ENCODE assay signal across 9 mouse cellular contexts in the genomic region with DNA sequence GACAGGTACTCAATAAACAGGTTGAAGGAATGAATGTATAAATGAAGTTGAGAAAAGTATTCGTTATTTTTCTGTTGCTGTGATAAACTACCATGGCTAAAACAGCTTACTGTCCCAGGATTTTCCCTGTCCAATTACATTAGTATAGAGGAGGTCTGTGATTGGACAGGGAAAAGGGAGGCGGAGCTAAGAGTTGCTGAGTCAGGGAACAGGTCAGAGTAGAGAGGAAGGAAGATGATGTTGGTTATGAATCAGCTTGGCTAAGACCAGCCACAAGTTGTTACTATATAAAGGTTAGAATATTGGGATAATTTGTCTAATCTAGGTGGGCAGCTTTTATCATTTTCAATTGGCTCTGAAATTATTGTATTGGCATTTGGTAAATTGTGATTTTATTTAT. TPM values are rescaled to one million over a fixed set of nuclear protein-coding genes. Genes with fewer than 3 reads are reported as not detected.
DNase-seq lines count a peak whose midpoint lies in the region; ATAC-seq and TF ChIP-seq lines count a peak whose summit lies in the region.
"Had no signal": no experiment of that assay in that cellular context is flagged by ENCODE, and none has a peak within 500 bp of the region (broad histone marks: within the 10 kb centered on the region; RNA-seq: fewer than 3 reads in every experiment).

No protein-coding gene starts in this region.

- H3K4me2 ChIP-seq in hindbrain, postnatal 0 days (ENCODE audit: low read depth, low read length): no peak overlapping the region
- H3K4me2 ChIP-seq in hindbrain, embryonic 16.5 days (ENCODE audit: low read length): no peak overlapping the region
- H3K4me2 ChIP-seq in liver, embryonic 16.5 days (ENCODE audit: low read depth, low read length): no peak overlapping the region

- no peaks in the 10 kb centered on the region for H3K9me3 ChIP-seq in hindbrain, postnatal 0 days (ENCODE audit: low read length)
- no peaks in the 10 kb centered on the region for H3K9me3 ChIP-seq in hindbrain, embryonic 16.5 days (ENCODE audit: control insufficient read depth, low read length)
- no peaks in the 10 kb centered on the region for H3K9me3 ChIP-seq in E14TG2a.4 (ENCODE audit: low read length)
- H3K9me3 ChIP-seq in liver, embryonic 16.5 days (replicated peaks; ENCODE audit: control insufficient read depth, low read length): no peaks in the 10 kb centered on the region
- H3K9me3 ChIP-seq: embryonic facial prominence, embryonic 10.5 days had no signal

- TF ChIP-seq CTCF in hindbrain, postnatal 0 days (IDR thresholded peaks at IDR 0.05; ENCODE audit: low read depth): no peak
- no peak for TF ChIP-seq CTCF in E14TG2a.4 (conservative IDR thresholded peaks at IDR 0.05; ENCODE audit: low read length)

- 59% methylated on average over 2 of the region's 2 CpGs for WGBS in hindbrain, postnatal 0 days
- 62% methylated on average over 2 of the region's 2 CpGs for WGBS in hindbrain, embryonic 16.5 days
- WGBS in liver, embryonic 16.5 days (ENCODE audit: insufficient replicate concordance): 25% methylated on average over 2 of the region's 2 CpGs

- peak; percentile 16 for DNase-seq in hindbrain, postnatal 0 days (ENCODE audit: low spot score)
- DNase-seq in adrenal gland, postnatal 25 days: peak; percentile 30
- no peak for DNase-seq in frontal cortex, postnatal 14 days (ENCODE audit: low spot score in 2 of 2)
- no peak for DNase-seq in spleen, postnatal 36 days (ENCODE audit: low spot score in 2 of 2)
- DNase-seq in heart, postnatal 36 days: no peak

- no peaks in the 10 kb centered on the region for H3K27me3 ChIP-seq in hindbrain, postnatal 0 days (ENCODE audit: insufficient read depth, low read length)
- H3K27me3 ChIP-seq in hindbrain, embryonic 16.5 days (replicated peaks; ENCODE audit: control insufficient read depth, insufficient read depth, low read length): no peaks in the 10 kb centered on the region
- no peaks in the 10 kb centered on the region for H3K27me3 ChIP-seq in E14TG2a.4 (ENCODE audit: insufficient read depth, low read length)
- no peaks in the 10 kb centered on the region for H3K27me3 ChIP-seq in liver, embryonic 16.5 days (ENCODE audit: control insufficient read depth, insufficient read depth, low read depth, low read length)

- H3K4me1 ChIP-seq in hindbrain, postnatal 0 days (ENCODE audit: insufficient read depth, low read length): peaks cover 5% of the 10 kb centered on the region; the same call in 1 of the 2 replicates
- no peaks in the 10 kb centered on the region for H3K4me1 ChIP-seq in hindbrain, embryonic 16.5 days (ENCODE audit: control insufficient read depth, insufficient read depth, low read depth, low read length)
- H3K4me1 ChIP-seq in E14TG2a.4 (replicated peaks; ENCODE audit: low read depth, low read length): peaks cover 50% of the 10 kb centered on the region
- H3K4me1 ChIP-seq in liver, embryonic 16.5 days (ENCODE audit: control insufficient read depth, low read depth, low read length): peaks cover 13% of the 10 kb centered on the region

- no peak overlapping the region for H3K9ac ChIP-seq in hindbrain, postnatal 0 days (replicated peaks; ENCODE audit: low read length)
- H3K9ac ChIP-seq in hindbrain, embryonic 16.5 days (ENCODE audit: low read depth, low read length): no peak overlapping the region
- H3K9ac ChIP-seq in liver, embryonic 16.5 days (ENCODE audit: low read depth, low read length): no peak overlapping the region

- intact Hi-C loops in heart, postnatal 36 days (cut with DNase I): no loop called here

- H3K36me3 ChIP-seq in hindbrain, postnatal 0 days (ENCODE audit: insufficient read depth, low read length): peaks cover 9% of the 10 kb centered on the region; the same call in 1 of the 2 replicates
- H3K36me3 ChIP-seq in hindbrain, embryonic 16.5 days (ENCODE audit: control insufficient read depth, insufficient read depth, low read length): peaks cover 9% of the 10 kb centered on the region
- H3K36me3 ChIP-seq in E14TG2a.4 (ENCODE audit: insufficient read depth, low read length): peaks cover 23% of the 10 kb centered on the region
- H3K36me3 ChIP-seq in liver, embryonic 16.5 days (ENCODE audit: control insufficient read depth, insufficient read depth): no peaks in the 10 kb centered on the region; the same call in 1 of the 2 replicates

- no peak overlapping the region for H3K4me3 ChIP-seq in hindbrain, postnatal 0 days (ENCODE audit: low read length)
- no peak overlapping the region for H3K4me3 ChIP-seq in hindbrain, embryonic 16.5 days (ENCODE audit: low read length)
- peak overlapping the region; percentile 48 for H3K4me3 ChIP-seq in E14TG2a.4 (replicated peaks; ENCODE audit: low read length)
- H3K4me3 ChIP-seq in liver, embryonic 16.5 days (ENCODE audit: low read depth, low read length): no peak overlapping the region
- H3K4me3 ChIP-seq: embryonic facial prominence, embryonic 10.5 days had no signal

- H3K27ac ChIP-seq in hindbrain, postnatal 0 days: no peak overlapping the region
- no peak overlapping the region for H3K27ac ChIP-seq in hindbrain, embryonic 16.5 days (ENCODE audit: low read depth, low read length)
- H3K27ac ChIP-seq in liver, embryonic 16.5 days (ENCODE audit: low read length): no peak overlapping the region
- H3K27ac ChIP-seq: embryonic facial prominence, embryonic 10.5 days had no signal

- ATAC-seq in hindbrain, postnatal 0 days: no peak
- no peak for ATAC-seq in hindbrain, embryonic 16.5 days
- ATAC-seq in liver, embryonic 16.5 days (ENCODE audit: low read depth): peak; percentile 63

RNA-seq across cellular contexts. Expression of a gene that starts 22.5 kb away (rescaled TPM):
- total RNA-seq in hindbrain, postnatal 0 days (2014; rRNA removed): 75.0 and 100 TPM in 2 replicates
- polyA plus RNA-seq in hindbrain, postnatal 0 days (2015; fragmentation: Nextera tagmentation; extraction: Ambion mirVana): 90.0 and 93.4 TPM in 2 replicates
- polyA plus RNA-seq in hindbrain, embryonic 16.5 days (2015; fragmentation: Nextera tagmentation; extraction: Ambion mirVana): 142 and 168 TPM in 2 replicates
- total RNA-seq in adrenal gland, postnatal 25 days (2021): 86.2 and 93.9 TPM in 2 replicates
- polyA plus RNA-seq in liver, embryonic 16.5 days (2015; fragmentation: Nextera tagmentation; extraction: Ambion mirVana): 132 and 136 TPM in 2 replicates
- total RNA-seq in heart, postnatal 36 days (2021): 10 to 100 TPM; 38.4 to 50.1 TPM

RNA-seq across cellular contexts. Expression of a gene that starts 39.9 kb away (rescaled TPM):
- 16.6 and 17.7 TPM in 2 replicates for total RNA-seq in hindbrain, postnatal 0 days (2014; rRNA removed)
- polyA plus RNA-seq in hindbrain, postnatal 0 days (2015; fragmentation: Nextera tagmentation; extraction: Ambion mirVana): 6.3 and 6.6 TPM in 2 replicates
- polyA plus RNA-seq in hindbrain, embryonic 16.5 days (2015; fragmentation: Nextera tagmentation; extraction: Ambion mirVana): 13.9 and 15.7 TPM in 2 replicates
- total RNA-seq in adrenal gland, postnatal 25 days (2021): 1.6 and 2.9 TPM in 2 replicates
- polyA plus RNA-seq in liver, embryonic 16.5 days (2015; fragmentation: Nextera tagmentation; extraction: Ambion mirVana): 0.37 and 0.40 TPM in 2 replicates
- total RNA-seq in heart, postnatal 36 days (2021): under 1 TPM; 0.68 to 0.72 TPM

RNA-seq across cellular contexts. Expression of a gene that starts 44.7 kb away (rescaled TPM):
- 24.2 and 25.1 TPM in 2 replicates for total RNA-seq in hindbrain, postnatal 0 days (2014; rRNA removed)
- 12.6 and 13.0 TPM in 2 replicates for polyA plus RNA-seq in hindbrain, postnatal 0 days (2015; fragmentation: Nextera tagmentation; extraction: Ambion mirVana)
- 16.5 and 16.8 TPM in 2 replicates for polyA plus RNA-seq in hindbrain, embryonic 16.5 days (2015; fragmentation: Nextera tagmentation; extraction: Ambion mirVana)
- total RNA-seq in adrenal gland, postnatal 25 days (2021): 16.7 and 19.4 TPM in 2 replicates
- polyA plus RNA-seq in liver, embryonic 16.5 days (2015; fragmentation: Nextera tagmentation; extraction: Ambion mirVana): 1.6 and 1.9 TPM in 2 replicates
- 1 to 10 TPM; 5.6 to 8.0 TPM for total RNA-seq in heart, postnatal 36 days (2021)

Comparison
In these comparisons a context has a peak if more than half of its experiments do, and no peak if none do; other contexts are left out.
1. DNase-seq: peak in hindbrain, postnatal 0 days (single experiment) and adrenal gland, postnatal 25 days (single experiment); none in frontal cortex, postnatal 14 days (0 of 2), spleen, postnatal 36 days (0 of 2) and heart, postnatal 36 days (0 of 2).